Mouse (Mus musculus): ENCODE results near the gene Trim60. TPM values are rescaled to one million over a fixed set of nuclear protein-coding genes. Genes with fewer than 3 reads are reported as not detected.

Gene Trim60
- polyA plus RNA-seq (2016; fragmentation: Nextera tagmentation; extraction: Ambion mirVana): 0.08 TPM in 1 of 2 replicates, not detected in the other

DNA sequence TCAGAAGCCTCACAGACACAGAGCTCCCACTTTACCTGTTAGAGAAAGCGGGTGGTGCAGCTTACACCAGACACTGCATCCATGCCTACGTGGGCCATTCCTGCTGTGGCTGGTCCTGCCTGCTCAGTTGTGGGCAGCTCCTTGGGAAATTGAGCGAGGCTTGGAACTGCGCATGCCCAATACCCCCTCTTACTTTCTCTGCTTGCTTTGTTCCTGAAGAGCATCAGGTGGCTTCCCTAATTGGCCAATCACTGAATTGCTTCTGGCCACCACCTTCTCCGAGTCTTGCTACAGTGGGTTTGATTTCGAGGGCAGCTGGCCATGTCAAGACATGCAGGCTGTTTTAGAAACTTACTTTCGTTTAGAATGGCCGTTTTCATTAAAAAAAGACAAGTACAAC, at the start of gene Trim60, which contains the start of gene Trim61:
Trim60 (minus strand) TSS at position 162 of the 400 bp plus-strand sequence.
Trim61 (minus strand) TSS at position 101 of the 400 bp plus-strand sequence.
- H3K4me3 ChIP-seq: no peak within 1 kb of the TSS
- no peak within 1 kb of the TSS for H3K27ac ChIP-seq (replicated peaks)
- 88% methylated on average over 8 of the region's 8 CpGs for WGBS
- H3K4me1 ChIP-seq: no peaks in the 10 kb centered on the region
- H3K9me3 ChIP-seq: no peaks in the 10 kb centered on the region
- no peaks in the 10 kb centered on the region for H3K36me3 ChIP-seq (replicated peaks)
- DNase-seq (ENCODE audit: low spot score): no peak
- H3K27me3 ChIP-seq (replicated peaks; ENCODE audit: low read depth, poor library complexity, severe bottlenecking): no peaks in the 10 kb centered on the region

DNA sequence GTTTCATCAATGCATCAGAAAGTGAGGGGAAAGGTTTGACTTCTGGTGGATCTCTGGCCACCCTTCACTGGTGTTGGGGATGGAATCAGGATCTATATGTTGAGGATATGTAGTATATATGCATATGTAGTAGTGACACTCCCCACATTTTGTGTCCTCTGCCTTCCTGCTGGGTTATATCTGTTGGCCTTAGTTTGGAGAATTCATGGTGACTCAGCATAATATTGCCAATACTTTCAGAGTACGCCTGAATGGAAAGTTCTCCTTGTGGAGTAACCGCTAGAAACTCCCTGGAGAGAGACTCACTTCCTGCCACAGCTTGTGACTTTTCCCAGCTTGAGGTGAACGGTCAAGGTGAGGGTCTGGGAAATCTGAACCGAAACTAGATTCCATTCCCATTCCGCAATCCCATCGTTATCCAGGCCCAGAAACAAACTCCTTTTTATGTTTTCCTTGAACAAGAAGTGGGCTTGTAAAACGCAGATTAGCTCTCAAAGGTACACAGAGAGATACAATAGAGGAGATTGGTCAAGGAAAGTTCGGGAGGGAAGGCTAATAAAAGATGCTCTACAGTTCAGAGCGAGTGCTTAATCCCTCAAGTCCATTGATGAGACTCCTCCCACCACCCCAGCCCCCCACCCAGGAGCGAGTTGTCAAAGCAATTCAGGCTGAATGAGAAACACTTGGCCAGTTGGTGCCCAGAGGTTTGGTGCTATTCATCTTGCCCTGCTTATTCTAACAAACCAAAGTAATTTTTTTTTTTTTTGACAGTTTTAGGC, 49.5 kb upstream of the Trim60 start:
- H3K9me3 ChIP-seq: no peaks in the 10 kb centered on the region
- H3K4me1 ChIP-seq: no peaks in the 10 kb centered on the region
- WGBS: 41% methylated on average over 10 of the region's 10 CpGs
- no peak overlapping the region for H3K4me3 ChIP-seq
- H3K27ac ChIP-seq (replicated peaks): no peak overlapping the region
- DNase-seq (ENCODE audit: low spot score): no peak
- H3K36me3 ChIP-seq (replicated peaks): no peaks in the 10 kb centered on the region
- H3K27me3 ChIP-seq (replicated peaks; ENCODE audit: low read depth, poor library complexity, severe bottlenecking): no peaks in the 10 kb centered on the region

DNA sequence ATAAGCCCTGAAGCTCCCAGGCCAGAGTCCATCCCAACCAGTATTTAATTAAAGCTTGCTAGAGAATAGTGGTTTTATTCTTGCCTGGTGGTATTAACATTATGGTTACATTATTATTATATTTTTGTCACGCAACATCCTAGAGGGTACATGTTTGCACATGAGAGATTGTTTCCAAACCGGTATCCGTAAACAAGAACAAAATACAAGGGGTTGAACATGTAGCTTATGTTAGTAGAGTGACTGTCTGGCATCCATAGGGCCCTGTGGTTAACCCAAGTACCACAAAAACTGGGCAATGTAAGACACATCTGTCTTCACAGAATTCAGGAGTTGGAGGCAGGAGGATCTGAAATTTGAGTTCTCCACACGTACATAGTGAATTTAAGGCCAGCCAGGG, 48.6 kb upstream of the Trim60 start:
- 91% methylated on average over 4 of the region's 4 CpGs for WGBS
- no peaks in the 10 kb centered on the region for H3K9me3 ChIP-seq
- no peak overlapping the region for H3K4me3 ChIP-seq
- H3K36me3 ChIP-seq (replicated peaks): no peaks in the 10 kb centered on the region
- no peak overlapping the region for H3K27ac ChIP-seq (replicated peaks)
- no peaks in the 10 kb centered on the region for H3K27me3 ChIP-seq (replicated peaks; ENCODE audit: low read depth, poor library complexity, severe bottlenecking)
- H3K4me1 ChIP-seq: no peaks in the 10 kb centered on the region
- DNase-seq (ENCODE audit: low spot score): no peak

DNA sequence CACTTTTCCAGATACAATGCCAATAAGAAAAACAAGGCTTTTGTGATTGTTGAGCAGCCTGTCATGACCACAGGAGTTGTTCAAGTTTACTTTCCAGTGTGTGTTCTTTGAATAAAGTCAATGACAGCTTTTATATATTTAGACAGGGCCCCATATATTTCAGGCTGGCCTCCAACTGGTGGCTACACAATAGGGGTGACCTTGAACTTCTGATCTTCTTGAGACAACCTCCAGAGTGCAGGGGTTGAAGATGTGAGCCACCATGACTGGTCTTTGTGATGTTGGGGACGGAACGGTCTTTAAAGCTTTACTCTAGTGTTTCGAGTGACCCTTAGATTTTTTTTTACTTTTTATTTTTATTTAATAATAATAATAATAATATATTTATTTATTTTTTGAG, 47.2 kb upstream of the Trim60 start:
- Histone ChIP-seq H3K9me3 (no peaks in the 10 kb centered on the region), H3K36me3 (replicated peaks) (no peaks in the 10 kb centered on the region), H3K27me3 (replicated peaks; ENCODE audit: low read depth, poor library complexity, severe bottlenecking) (no peaks in the 10 kb centered on the region), H3K4me3 (no peak overlapping the region), H3K27ac (replicated peaks) (no peak overlapping the region), H3K4me1 (no peaks in the 10 kb centered on the region)
- 94% methylated on average over 3 of the region's 3 CpGs for whole genome bisulfite sequencing
- DNase-seq (ENCODE audit: low spot score): no peak

DNA sequence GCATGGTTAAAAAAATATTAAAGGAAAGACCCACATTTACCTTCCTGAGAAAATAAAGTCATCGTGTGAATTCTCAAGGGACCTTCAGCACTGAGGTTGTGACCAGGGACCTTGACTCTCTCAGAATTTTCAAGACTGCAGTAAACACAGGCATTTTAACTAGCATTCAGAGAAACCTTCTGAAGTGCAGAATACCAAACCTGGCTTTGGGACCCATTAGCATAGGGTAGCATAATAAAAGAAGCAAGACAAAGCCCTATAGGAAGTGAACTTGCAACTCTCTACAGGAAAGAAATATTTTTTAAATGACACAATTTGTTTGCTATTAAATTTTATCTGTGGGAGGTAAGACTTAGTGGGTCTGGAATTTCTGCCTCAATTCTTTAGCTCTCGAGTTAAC, 45.7 kb upstream of the Trim60 start:
- Histone ChIP-seq H3K27ac (replicated peaks) (no peak overlapping the region), H3K27me3 (replicated peaks; ENCODE audit: low read depth, poor library complexity, severe bottlenecking) (no peaks in the 10 kb centered on the region), H3K4me3 (no peak overlapping the region), H3K36me3 (replicated peaks) (no peaks in the 10 kb centered on the region), H3K4me1 (no peaks in the 10 kb centered on the region), H3K9me3 (no peaks in the 10 kb centered on the region)
- WGBS: 63% methylated on average over 2 of the region's 2 CpGs
- DNase-seq (ENCODE audit: low spot score): no peak

DNA sequence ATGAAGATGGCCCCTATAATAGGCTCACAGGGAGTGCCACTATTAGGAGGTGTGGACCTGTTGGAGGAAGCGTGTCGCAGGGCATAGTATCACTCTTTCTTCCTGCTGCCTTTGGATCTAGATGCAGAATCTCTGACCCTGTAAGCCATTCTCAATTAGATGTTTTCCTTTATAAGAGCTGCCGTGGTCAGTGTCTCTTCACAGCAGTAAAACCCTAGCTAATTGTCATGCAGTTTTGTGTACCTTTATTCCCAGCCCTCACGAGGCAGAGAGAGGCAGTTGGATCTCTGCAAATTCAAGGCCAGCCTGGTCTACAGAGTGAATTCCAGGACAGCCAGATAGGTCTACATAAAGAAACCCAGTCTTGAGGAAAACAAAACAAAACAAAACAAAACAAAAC, 43.8 kb upstream of the Trim60 start:
- DNase-seq (ENCODE audit: low spot score): no peak
- Histone ChIP-seq H3K27ac (replicated peaks) (no peak overlapping the region), H3K4me3 (no peak overlapping the region), H3K9me3 (no peaks in the 10 kb centered on the region), H3K4me1 (no peaks in the 10 kb centered on the region), H3K27me3 (replicated peaks; ENCODE audit: low read depth, poor library complexity, severe bottlenecking) (no peaks in the 10 kb centered on the region), H3K36me3 (replicated peaks) (no peaks in the 10 kb centered on the region)
- 76% methylated on average over 4 of the region's 4 CpGs for WGBS

DNA sequence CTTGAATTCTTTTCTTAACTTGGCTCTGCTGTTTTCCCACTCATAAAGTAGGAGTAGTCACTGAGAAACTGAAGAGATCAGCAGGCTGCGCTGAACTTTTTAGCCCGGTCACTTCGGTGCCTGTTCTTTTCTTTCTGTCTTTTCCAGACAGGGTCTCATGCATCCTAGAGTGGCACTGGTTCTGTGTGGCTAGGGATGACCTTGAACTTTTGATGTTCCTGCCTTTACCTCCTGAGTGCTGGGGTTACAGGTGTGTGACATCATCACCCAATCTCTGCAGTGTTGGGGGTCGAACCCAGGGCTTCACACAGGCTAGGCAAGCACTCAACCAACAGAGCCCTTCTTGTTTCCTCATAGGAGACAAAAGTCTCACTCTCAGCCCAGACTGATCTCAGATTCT, 38.3 kb upstream of the Trim60 start:
- Histone ChIP-seq H3K4me3 (no peak overlapping the region), H3K4me1 (0 out of 2 replicates have a peak, but pooled peaks cover 6% of the 10 kb centered on the region), H3K27me3 (replicated peaks; ENCODE audit: low read depth, poor library complexity, severe bottlenecking) (no peaks in the 10 kb centered on the region), H3K27ac (replicated peaks) (no peak overlapping the region), H3K36me3 (replicated peaks) (no peaks in the 10 kb centered on the region), H3K9me3 (no peaks in the 10 kb centered on the region)
- DNase-seq (ENCODE audit: low spot score): no peak
- 91% methylated on average over 4 of the region's 4 CpGs for WGBS

DNA sequence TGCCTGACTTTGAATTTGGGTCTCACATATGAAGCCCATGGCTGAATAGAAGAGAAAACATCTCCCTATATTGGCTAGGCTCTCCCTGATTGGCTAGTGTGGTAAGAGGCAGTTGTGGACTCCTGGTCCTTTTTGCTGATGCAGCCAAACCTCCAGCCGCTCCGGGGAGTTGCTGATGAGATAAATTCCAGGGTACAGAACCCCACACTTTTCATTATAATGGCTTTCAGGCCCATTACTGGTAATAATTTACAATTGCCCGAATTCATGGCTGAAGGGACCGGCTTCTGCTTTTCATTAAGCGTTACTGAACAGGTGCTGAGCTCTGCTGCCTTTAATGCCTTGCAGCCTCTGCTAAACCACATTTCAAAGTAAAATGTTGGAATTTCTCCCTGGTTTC, 35.6 kb upstream of the Trim60 start:
- WGBS: 46% methylated on average over 5 of the region's 5 CpGs
- H3K4me1 ChIP-seq: 0 out of 2 replicates have a peak, but pooled peaks cover 6% of the 10 kb centered on the region
- H3K4me3 ChIP-seq: no peak overlapping the region
- peak; percentile 49 for DNase-seq (ENCODE audit: low spot score)
- H3K36me3 ChIP-seq (replicated peaks): no peaks in the 10 kb centered on the region
- H3K9me3 ChIP-seq: no peaks in the 10 kb centered on the region
- H3K27ac ChIP-seq (replicated peaks): no peak overlapping the region
- H3K27me3 ChIP-seq (replicated peaks; ENCODE audit: low read depth, poor library complexity, severe bottlenecking): no peaks in the 10 kb centered on the region

DNA sequence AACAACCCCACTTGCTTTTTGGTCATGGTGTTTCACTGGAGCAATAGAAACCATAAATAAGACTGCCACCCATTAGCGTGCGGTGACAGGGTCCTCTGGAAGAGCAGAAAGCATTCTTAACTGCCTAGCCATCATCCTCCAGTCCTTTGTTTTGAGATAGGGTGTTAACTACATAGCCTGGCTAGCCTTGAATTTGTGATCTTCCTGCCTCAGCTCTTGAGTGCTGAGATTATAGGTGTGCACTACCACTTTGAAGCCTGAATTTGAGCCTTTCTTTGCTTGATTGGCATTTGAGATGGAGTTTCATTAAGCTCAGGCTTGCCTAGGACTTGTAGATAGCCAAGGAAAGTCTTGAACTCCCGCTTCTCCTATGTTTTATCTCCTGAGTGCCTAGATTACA, 35.2 kb upstream of the Trim60 start:
- no peak overlapping the region for H3K4me3 ChIP-seq
- DNase-seq (ENCODE audit: low spot score): no peak
- H3K9me3 ChIP-seq: no peaks in the 10 kb centered on the region
- H3K27me3 ChIP-seq (replicated peaks; ENCODE audit: low read depth, poor library complexity, severe bottlenecking): no peaks in the 10 kb centered on the region
- 0 out of 2 replicates have a peak, but pooled peaks cover 6% of the 10 kb centered on the region for H3K4me1 ChIP-seq
- H3K36me3 ChIP-seq (replicated peaks): no peaks in the 10 kb centered on the region
- no peak overlapping the region for H3K27ac ChIP-seq (replicated peaks)
- WGBS: 89% methylated on average over 3 of the region's 3 CpGs

DNA sequence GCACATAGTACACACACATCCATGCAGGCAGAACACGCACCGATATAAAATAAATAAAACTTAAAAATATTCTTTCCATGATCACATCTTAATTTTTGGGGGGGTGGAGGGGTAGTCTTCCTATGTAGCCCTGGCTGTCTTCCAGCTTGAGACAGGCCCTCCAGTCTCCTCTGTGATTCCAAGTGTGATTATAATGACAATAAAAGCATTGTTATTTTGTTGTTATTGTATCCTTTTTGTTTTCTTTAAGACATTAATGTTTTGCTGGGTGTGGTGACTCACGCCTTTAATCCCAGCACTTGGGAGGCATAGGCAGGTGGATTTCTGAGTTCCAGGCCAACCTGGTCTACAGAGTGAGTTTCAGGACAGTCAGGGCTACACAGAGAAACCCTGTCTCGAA, 29.4 kb upstream of the Trim60 start:
- 92% methylated on average over 4 of the region's 4 CpGs for WGBS
- Histone ChIP-seq H3K36me3 (replicated peaks) (no peaks in the 10 kb centered on the region), H3K9me3 (no peaks in the 10 kb centered on the region), H3K27me3 (replicated peaks; ENCODE audit: low read depth, poor library complexity, severe bottlenecking) (no peaks in the 10 kb centered on the region), H3K4me1 (0 out of 2 replicates have a peak, but pooled peaks cover 6% of the 10 kb centered on the region), H3K4me3 (no peak overlapping the region), H3K27ac (replicated peaks) (no peak overlapping the region)
- DNase-seq (ENCODE audit: low spot score): no peak

DNA sequence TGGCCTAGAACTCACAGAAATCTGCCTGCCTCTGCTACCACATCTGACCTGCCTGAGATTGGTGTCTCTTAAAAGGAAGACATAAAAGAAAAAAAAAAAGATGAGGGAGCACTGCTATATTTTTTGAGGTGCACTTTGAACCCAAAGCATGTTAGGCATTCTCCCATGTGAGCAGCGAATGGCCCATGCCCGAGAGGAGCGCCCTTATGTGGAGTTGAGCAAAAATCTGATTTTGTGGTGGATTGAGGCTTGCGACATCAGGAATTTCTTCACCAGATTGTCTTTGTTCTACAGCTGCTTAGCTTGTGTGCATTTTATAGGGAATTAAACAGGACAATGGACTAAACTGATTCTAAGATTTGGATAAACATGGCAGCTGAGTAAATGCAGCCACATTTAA, 28.8 kb upstream of the Trim60 start:
- no peak for DNase-seq (ENCODE audit: low spot score)
- Histone ChIP-seq H3K4me1 (0 out of 2 replicates have a peak, but pooled peaks cover 6% of the 10 kb centered on the region), H3K36me3 (replicated peaks) (no peaks in the 10 kb centered on the region), H3K27me3 (replicated peaks; ENCODE audit: low read depth, poor library complexity, severe bottlenecking) (no peaks in the 10 kb centered on the region), H3K9me3 (no peaks in the 10 kb centered on the region), H3K4me3 (no peak overlapping the region), H3K27ac (replicated peaks) (no peak overlapping the region)
- 94% methylated on average over 4 of the region's 4 CpGs for WGBS

DNA sequence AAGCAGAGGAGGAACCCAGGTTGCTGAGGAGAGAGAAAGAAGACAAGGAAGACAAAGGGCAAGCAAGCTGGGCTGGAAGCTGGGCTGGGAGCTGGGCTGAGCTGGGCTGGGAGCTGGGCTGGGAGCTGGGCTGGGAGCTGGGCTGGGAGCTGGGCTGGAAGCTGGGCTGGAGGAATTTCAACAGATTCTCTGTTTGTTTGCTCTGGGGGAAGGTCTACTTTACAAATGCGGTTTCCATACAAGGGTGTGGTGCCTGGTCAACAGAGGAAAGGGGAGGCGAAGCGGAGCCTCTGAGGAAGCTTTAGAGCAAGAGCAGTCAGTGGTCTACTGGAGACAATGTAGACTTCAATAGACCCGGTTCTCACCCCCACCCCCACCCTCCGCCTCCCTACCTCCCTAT, 28.2 kb upstream of the Trim60 start:
- 49% methylated on average over 5 of the region's 5 CpGs for WGBS
- H3K27me3 ChIP-seq (replicated peaks; ENCODE audit: low read depth, poor library complexity, severe bottlenecking): no peaks in the 10 kb centered on the region
- 0 out of 2 replicates have a peak, but pooled peaks cover 6% of the 10 kb centered on the region for H3K4me1 ChIP-seq
- DNase-seq (ENCODE audit: low spot score): no peak
- peak overlapping the region; percentile 19; the same call in 1 of the 2 replicates for H3K27ac ChIP-seq (replicated peaks)
- no peaks in the 10 kb centered on the region for H3K36me3 ChIP-seq (replicated peaks)
- no peak overlapping the region for H3K4me3 ChIP-seq
- no peaks in the 10 kb centered on the region for H3K9me3 ChIP-seq

DNA sequence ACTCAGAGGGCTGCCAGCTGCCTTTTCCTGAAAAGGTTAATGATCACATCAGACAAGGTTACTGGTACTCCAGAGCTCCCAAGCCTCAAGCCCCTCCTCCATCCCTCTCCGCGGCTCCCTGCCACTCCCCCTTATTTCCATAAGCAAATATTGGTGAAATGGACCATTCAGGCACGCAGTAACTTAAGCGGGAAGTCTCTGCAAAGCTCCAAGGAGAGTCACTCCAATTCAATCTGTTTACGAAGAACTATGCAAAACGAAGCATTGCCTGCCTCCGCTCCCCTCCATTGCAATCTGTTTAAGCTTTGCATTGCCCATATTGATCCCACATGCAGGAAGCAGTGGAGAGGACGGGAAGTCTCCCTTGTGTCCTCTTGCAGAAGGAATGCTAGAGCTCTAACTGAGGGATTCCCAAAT, 18.7 kb upstream of the Trim60 start, which contains the start of gene Apela:
Apela (minus strand) TSS at position 220 of the 417 bp plus-strand sequence.
- under 1% methylated on average over 8 of the region's 8 CpGs for WGBS

More for the DNA sequence above, 18.7 kb upstream of the Trim60 start, which contains the start of gene Apela:
- Histone ChIP-seq H3K36me3 (replicated peaks) (no peaks in the 10 kb centered on the region), H3K4me3 (peak within 1 kb of the TSS; percentile 51), H3K9me3 (no peaks in the 10 kb centered on the region), H3K27ac (replicated peaks) (peak within 1 kb of the TSS; percentile 40), H3K27me3 (replicated peaks; ENCODE audit: low read depth, poor library complexity, severe bottlenecking) (no peaks in the 10 kb centered on the region), H3K4me1 (peaks cover 39% of the 10 kb centered on the region)
- peak; percentile 78 for DNase-seq (ENCODE audit: low spot score)
